Mouse (Mus musculus): Measurements from ENCODE around the gene Wfdc3. TPM values are rescaled to one million over a fixed set of nuclear protein-coding genes. Genes with fewer than 3 reads are reported as not detected.
"Not testable (repeated sequence)": the region's sequence is repeated elsewhere in the genome, so short reads cannot be mapped to it uniquely, and the experiment has no call there.

Wfdc3 gene
- polyA plus RNA-seq, 1 experiment from 2014 or later = 0.77 TPM

- no peak for DNase-seq (ENCODE audit: low spot score)
- no peaks in the 10 kb centered on the region for H3K4me1 ChIP-seq (ENCODE audit: control insufficient read depth, insufficient read depth, low read length)
- no peak overlapping the region for H3K4me3 ChIP-seq (ENCODE audit: low read depth, low read length)
- H3K27me3 ChIP-seq (replicated peaks; ENCODE audit: control insufficient read depth, insufficient read depth, low read length) = no peaks in the 10 kb centered on the region
- H3K9me3 ChIP-seq (replicated peaks; ENCODE audit: control insufficient read depth, low read length) = no peaks in the 10 kb centered on the region
- no peaks in the 10 kb centered on the region for H3K36me3 ChIP-seq (ENCODE audit: control insufficient read depth, insufficient read depth, low read length)
- H3K9ac ChIP-seq (ENCODE audit: low read length) = no peak overlapping the region
- no peak overlapping the region for H3K27ac ChIP-seq (ENCODE audit: low read depth, low read length)
- 74% methylated on average over 3 of the region's 3 CpGs for WGBS
- H3K4me2 ChIP-seq (ENCODE audit: low read length) = no peak overlapping the region
- no peak for ATAC-seq
Observed at GRCm38 (mm10) chr2:164737377-164738090, 8.2 kb downstream of the Wfdc3 start.

GRCm38 (mm10) chr2:164735446-164735845 lies 10.3 kb downstream of the Wfdc3 start:
- ATAC-seq (no peak), DNase-seq (ENCODE audit: low spot score) (no peak)
- WGBS = 90% methylated on average over 5 of the region's 5 CpGs
- Histone ChIP-seq H3K4me3 (ENCODE audit: low read depth, low read length) (no peak overlapping the region), H3K9me3 (replicated peaks; ENCODE audit: control insufficient read depth, low read length) (no peaks in the 10 kb centered on the region), H3K4me1 (ENCODE audit: control insufficient read depth, insufficient read depth, low read length) (no peaks in the 10 kb centered on the region), H3K9ac (ENCODE audit: low read length) (no peak overlapping the region), H3K4me2 (ENCODE audit: low read length) (no peak overlapping the region), H3K27ac (ENCODE audit: low read depth, low read length) (no peak overlapping the region), H3K27me3 (replicated peaks; ENCODE audit: control insufficient read depth, insufficient read depth, low read length) (no peaks in the 10 kb centered on the region), H3K36me3 (ENCODE audit: control insufficient read depth, insufficient read depth, low read length) (no peaks in the 10 kb centered on the region)

DNA sequence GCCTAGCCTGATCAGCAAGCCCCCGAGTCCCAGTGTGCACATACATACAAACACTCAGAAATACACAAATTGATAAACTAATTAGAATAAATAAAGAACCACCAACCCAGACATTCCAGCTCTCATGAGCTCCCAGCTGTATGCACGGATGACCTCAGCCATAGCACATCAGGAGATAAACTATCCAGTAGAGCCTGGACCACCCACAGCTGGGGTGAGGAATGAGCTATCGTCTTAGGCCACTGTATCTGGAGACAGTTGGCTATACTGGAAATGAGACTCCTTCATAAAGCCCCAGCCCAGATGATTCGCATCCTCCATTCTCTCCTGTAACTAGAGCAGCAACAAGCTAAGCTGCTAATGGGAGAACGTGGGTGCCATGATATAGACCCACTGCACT lies 10.9 kb downstream of the Wfdc3 start:
- Histone ChIP-seq H3K27ac (ENCODE audit: low read depth, low read length) (no peak overlapping the region), H3K36me3 (ENCODE audit: control insufficient read depth, insufficient read depth, low read length) (no peaks in the 10 kb centered on the region), H3K27me3 (replicated peaks; ENCODE audit: control insufficient read depth, insufficient read depth, low read length) (no peaks in the 10 kb centered on the region), H3K9ac (ENCODE audit: low read length) (no peak overlapping the region), H3K4me3 (ENCODE audit: low read depth, low read length) (no peak overlapping the region), H3K4me1 (ENCODE audit: control insufficient read depth, insufficient read depth, low read length) (no peaks in the 10 kb centered on the region), H3K9me3 (replicated peaks; ENCODE audit: control insufficient read depth, low read length) (no peaks in the 10 kb centered on the region), H3K4me2 (ENCODE audit: low read length) (no peak overlapping the region)
- 87% methylated on average over 5 of the region's 5 CpGs for whole genome bisulfite sequencing
- no peak for DNase-seq (ENCODE audit: low spot score)
- ATAC-seq = no peak

- 87% methylated on average over 2 of the region's 2 CpGs for WGBS
- Histone ChIP-seq H3K36me3 (ENCODE audit: control insufficient read depth, insufficient read depth, low read length) (no peaks in the 10 kb centered on the region), H3K9ac (ENCODE audit: low read length) (no peak overlapping the region), H3K9me3 (replicated peaks; ENCODE audit: control insufficient read depth, low read length) (no peaks in the 10 kb centered on the region), H3K27me3 (replicated peaks; ENCODE audit: control insufficient read depth, insufficient read depth, low read length) (no peaks in the 10 kb centered on the region), H3K4me1 (ENCODE audit: control insufficient read depth, insufficient read depth, low read length) (no peaks in the 10 kb centered on the region), H3K4me3 (ENCODE audit: low read depth, low read length) (no peak overlapping the region), H3K27ac (ENCODE audit: low read depth, low read length) (no peak overlapping the region), H3K4me2 (ENCODE audit: low read length) (no peak overlapping the region)
- no peak for ATAC-seq
- no peak for DNase-seq (ENCODE audit: low spot score)
Observed at GRCm38 (mm10) chr2:164733259-164733658, 12.5 kb downstream of the Wfdc3 start.

DNA sequence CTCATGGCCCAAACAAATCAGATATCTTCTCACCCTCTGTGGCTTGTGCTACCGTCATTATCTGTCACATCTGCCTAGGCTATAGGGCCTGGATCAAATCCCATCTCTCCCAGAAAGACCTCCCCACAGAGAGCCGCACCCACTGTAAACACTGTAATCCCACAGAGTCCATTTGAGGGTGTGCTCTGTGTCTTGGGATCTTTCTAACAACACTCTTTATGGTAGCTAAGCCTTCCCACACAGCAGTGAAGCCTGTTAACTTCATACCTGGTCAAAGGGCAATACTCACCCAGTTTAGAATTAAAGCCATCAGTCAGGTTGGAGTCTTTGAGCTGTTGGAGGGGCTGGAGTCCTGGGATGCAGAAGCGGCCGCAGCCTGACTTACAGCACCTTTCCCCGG lies 14.0 kb downstream of the Wfdc3 start:
- DNase-seq (ENCODE audit: low spot score) = no peak
- Histone ChIP-seq H3K4me3 (ENCODE audit: low read depth, low read length) (no peak overlapping the region), H3K27ac (ENCODE audit: low read depth, low read length) (no peak overlapping the region), H3K4me2 (ENCODE audit: low read length) (no peak overlapping the region), H3K36me3 (ENCODE audit: control insufficient read depth, insufficient read depth, low read length) (no peaks in the 10 kb centered on the region), H3K9me3 (replicated peaks; ENCODE audit: control insufficient read depth, low read length) (no peaks in the 10 kb centered on the region), H3K9ac (ENCODE audit: low read length) (no peak overlapping the region), H3K27me3 (replicated peaks; ENCODE audit: control insufficient read depth, insufficient read depth, low read length) (no peaks in the 10 kb centered on the region), H3K4me1 (ENCODE audit: control insufficient read depth, insufficient read depth, low read length) (no peaks in the 10 kb centered on the region)
- 86% methylated on average over 5 of the region's 5 CpGs for WGBS
- no peak for ATAC-seq

- no peak for ATAC-seq
- H3K27me3 ChIP-seq (replicated peaks; ENCODE audit: control insufficient read depth, insufficient read depth, low read length) = no peaks in the 10 kb centered on the region
- WGBS = 28% methylated on average over 6 of the region's 6 CpGs
Observed at GRCm38 (mm10) chr2:164725895-164726619, 19.7 kb downstream of the Wfdc3 start.

GRCm38 (mm10) chr2:164723276-164723675 lies 22.5 kb downstream of the Wfdc3 start:
- Histone ChIP-seq H3K4me3 (ENCODE audit: low read depth, low read length) (no peak overlapping the region), H3K9ac (ENCODE audit: low read length) (no peak overlapping the region), H3K27ac (ENCODE audit: low read depth, low read length) (no peak overlapping the region), H3K36me3 (ENCODE audit: control insufficient read depth, insufficient read depth, low read length) (no peaks in the 10 kb centered on the region), H3K9me3 (replicated peaks; ENCODE audit: control insufficient read depth, low read length) (no peaks in the 10 kb centered on the region), H3K4me1 (ENCODE audit: control insufficient read depth, insufficient read depth, low read length) (no peaks in the 10 kb centered on the region), H3K27me3 (replicated peaks; ENCODE audit: control insufficient read depth, insufficient read depth, low read length) (no peaks in the 10 kb centered on the region), H3K4me2 (ENCODE audit: low read length) (no peak overlapping the region)
- ATAC-seq (no peak), DNase-seq (ENCODE audit: low spot score) (no peak)
- WGBS = 56% methylated on average over 4 of the region's 4 CpGs

More at GRCm38 (mm10) chr2:164725895-164726619, 19.7 kb downstream of the Wfdc3 start:
- Histone ChIP-seq H3K4me1 (ENCODE audit: control insufficient read depth, insufficient read depth, low read length) (no peaks in the 10 kb centered on the region), H3K36me3 (ENCODE audit: control insufficient read depth, insufficient read depth, low read length) (no peaks in the 10 kb centered on the region), H3K4me2 (ENCODE audit: low read length) (no peak overlapping the region), H3K4me3 (ENCODE audit: low read depth, low read length) (no peak overlapping the region), H3K9me3 (replicated peaks; ENCODE audit: control insufficient read depth, low read length) (no peaks in the 10 kb centered on the region), H3K27ac (ENCODE audit: low read depth, low read length) (no peak overlapping the region), H3K9ac (ENCODE audit: low read length) (no peak overlapping the region)
- DNase-seq (ENCODE audit: low spot score) = peak; percentile 77

DNA sequence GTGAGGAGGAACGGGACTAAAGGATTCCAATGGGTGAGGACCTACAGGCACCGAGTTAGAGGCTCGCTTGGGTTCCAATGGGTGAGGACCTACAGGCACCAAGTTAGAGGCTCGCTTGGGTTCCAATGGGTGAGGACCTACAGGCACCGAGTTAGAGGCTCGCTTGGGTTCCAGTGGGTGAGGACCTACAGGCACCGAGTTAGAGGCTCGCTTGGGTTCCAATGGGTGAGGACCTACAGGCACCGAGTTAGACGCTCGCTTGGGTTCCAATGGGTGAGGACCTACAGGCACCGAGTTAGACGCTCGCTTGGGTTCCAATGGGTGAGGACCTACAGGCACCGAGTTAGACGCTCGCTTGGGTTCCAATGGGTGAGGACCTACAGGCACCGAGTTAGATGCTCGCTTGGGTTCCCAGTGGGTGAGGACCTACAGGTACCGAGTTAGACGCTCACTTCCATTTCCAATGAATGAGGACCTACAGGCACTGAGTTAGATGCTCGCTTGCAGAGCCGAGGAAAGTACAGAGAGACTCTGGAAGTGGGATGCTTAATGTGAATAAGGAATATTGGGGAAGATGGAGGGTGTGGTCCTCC lies 29.4 kb downstream of the Wfdc3 start:
- H3K4me3 ChIP-seq (ENCODE audit: low read depth, low read length); H3K4me1 ChIP-seq (ENCODE audit: control insufficient read depth, insufficient read depth, low read length); H3K4me2 ChIP-seq (ENCODE audit: low read length); H3K9me3 ChIP-seq (replicated peaks; ENCODE audit: control insufficient read depth, low read length); ATAC-seq; H3K36me3 ChIP-seq (ENCODE audit: control insufficient read depth, insufficient read depth, low read length); H3K9ac ChIP-seq (ENCODE audit: low read length); H3K27ac ChIP-seq (ENCODE audit: low read depth, low read length); H3K27me3 ChIP-seq (replicated peaks; ENCODE audit: control insufficient read depth, insufficient read depth, low read length); DNase-seq (ENCODE audit: low spot score): not testable (repeated sequence)
- WGBS = 94% methylated on average over 21 of the region's 23 CpGs

DNA sequence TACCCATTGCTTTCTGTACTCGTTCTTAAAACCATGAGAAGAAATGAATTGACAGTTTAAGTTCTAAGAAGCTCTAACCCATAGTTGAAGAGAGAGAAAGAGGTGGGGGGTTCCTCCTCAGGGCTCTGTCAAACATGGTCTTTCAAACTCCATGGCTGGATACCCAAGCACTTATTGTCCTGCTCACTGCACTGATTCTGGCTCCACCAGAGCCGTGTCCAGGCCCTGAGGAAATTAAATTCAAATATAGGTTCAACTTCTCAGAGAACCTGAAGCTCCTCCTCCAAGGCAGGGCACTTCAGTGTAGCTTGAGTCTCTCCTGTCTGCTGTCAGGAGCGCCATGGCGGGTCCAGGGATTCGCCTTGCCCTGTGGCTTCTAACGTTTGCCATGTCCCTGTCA lies 30.7 kb downstream of the Wfdc3 start, which contains the start of gene Spint5:
Spint5 (plus strand) TSS at position 301 of the 400 bp plus-strand sequence.
- Histone ChIP-seq H3K9ac (ENCODE audit: low read length) (no peak within 1 kb of the TSS), H3K9me3 (replicated peaks; ENCODE audit: control insufficient read depth, low read length) (no peaks in the 10 kb centered on the region), H3K27me3 (replicated peaks; ENCODE audit: control insufficient read depth, insufficient read depth, low read length) (no peaks in the 10 kb centered on the region), H3K36me3 (ENCODE audit: control insufficient read depth, insufficient read depth, low read length) (no peaks in the 10 kb centered on the region), H3K27ac (ENCODE audit: low read depth, low read length) (no peak within 1 kb of the TSS), H3K4me2 (ENCODE audit: low read length) (no peak within 1 kb of the TSS), H3K4me1 (ENCODE audit: control insufficient read depth, insufficient read depth, low read length) (no peaks in the 10 kb centered on the region), H3K4me3 (ENCODE audit: low read depth, low read length) (no peak within 1 kb of the TSS)
- DNase-seq (ENCODE audit: low spot score) (no peak), ATAC-seq (no peak)
- 77% methylated on average over 6 of the region's 6 CpGs for WGBS
